Mouse (Mus musculus): ENCODE data around the gene Zfp974.
"Not testable (repeated sequence)": the region's sequence is repeated elsewhere in the genome, so short reads cannot be mapped to it uniquely, and the experiment has no call there.

DNA sequence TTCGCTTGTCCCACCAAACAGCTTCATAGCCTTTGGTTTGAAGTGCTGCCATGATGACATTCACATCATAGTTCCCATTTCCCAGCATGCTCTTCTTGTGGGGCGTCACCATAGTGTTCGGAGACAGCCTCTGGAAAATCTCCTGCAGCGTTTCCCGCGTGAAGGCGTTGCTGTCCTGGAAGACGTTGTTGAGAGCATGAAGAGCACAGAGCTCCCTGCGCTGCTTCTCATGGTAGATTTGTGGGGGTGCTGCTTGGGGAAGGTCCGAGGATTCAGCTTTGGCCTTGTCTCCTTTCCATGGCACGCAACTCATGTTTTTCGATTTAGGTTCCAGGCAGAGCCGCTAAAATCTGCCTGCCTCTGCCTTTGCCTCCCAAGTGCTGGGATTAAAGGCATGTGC is 20.2 kb upstream of the Zfp974 start:
- not testable (repeated sequence) for TF ChIP-seq CTCF (IDR thresholded peaks at IDR 0.05; ENCODE audit: low read depth, low read length); TAL1 (conservative IDR thresholded peaks at IDR 0.05; ENCODE audit: low read depth, low read length); GATA1 (IDR thresholded peaks at IDR 0.05; ENCODE audit: borderline replicate concordance, low read length); GATA2 (IDR thresholded peaks at IDR 0.05; ENCODE audit: borderline replicate concordance, low read depth, low read length); POLR2AphosphoS5 (IDR thresholded peaks at IDR 0.05; ENCODE audit: insufficient replicate concordance, low read depth, low read length)

Measured in G1E (cell line).